Mouse (Mus musculus): ENCODE results near the gene Hemk1.

The Hemk1 gene

GRCm38 (mm10) chr9:107342201-107342709 is 4.1 kb upstream of the Hemk1 start:
- DNase-seq, result peak; percentile 52 to 53

- peak; percentile 57 to 67 for DNase-seq
Observed at GRCm38 (mm10) chr9:107340911-107341645, 2.9 kb upstream of the Hemk1 start.

DNA sequence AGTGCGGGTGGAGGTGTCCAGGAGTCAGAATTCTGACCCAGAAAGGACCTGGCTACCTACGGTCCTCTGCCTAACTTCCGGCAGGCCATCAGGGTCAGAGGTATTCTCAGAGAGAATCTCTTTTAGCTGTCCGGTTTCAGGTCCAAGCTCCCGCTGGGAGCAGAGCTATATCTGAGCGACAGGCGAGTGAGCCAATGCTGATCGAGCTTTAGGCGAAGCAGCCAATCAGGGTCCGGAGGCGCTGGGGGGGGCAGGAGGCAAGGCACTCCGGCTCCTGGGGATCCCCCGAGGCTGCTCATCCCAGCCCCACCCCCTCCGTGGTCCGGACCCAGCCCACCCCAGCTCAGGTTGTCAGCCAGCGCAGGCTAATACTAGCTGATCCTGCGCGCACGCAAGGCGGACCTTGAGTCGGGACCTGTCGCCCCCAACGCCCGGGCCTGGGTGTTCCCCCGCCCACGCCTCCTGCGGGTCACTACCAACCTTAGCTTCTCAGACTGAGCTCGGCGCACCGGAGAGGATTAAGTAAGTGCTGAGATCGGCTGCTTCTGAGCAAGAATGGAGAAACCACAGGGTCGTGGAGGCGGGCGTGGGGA is 2.2 kb upstream of the Hemk1 start, which contains the start of gene 6430571L13Rik:
Gene 6430571L13Rik (plus strand): TSS at position 336 of the 593 bp plus-strand sequence.
- peak; percentile 98 to 99 for DNase-seq

DNA sequence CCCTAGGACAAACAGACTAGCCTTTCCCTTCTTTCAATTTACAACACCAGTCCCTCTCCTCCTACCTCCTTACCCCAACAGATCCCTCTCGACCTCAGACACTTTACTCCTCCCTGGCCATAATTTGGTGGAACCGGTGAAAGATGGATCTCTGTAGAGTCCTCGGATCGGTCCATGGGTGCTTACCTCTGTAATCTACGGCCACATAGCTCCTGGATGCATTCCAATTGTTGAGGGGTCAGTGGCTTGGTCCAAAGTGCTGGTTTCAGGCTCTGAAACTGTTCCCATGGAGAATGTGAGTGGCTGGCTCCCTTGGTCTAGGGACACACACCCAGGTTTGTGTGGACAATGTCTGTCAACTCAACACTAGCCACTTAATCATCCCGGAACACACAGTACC is 1.8 kb downstream of the Hemk1 start:
- no peak for DNase-seq

GRCm38 (mm10) chr9:107335909-107336308 is 2.2 kb downstream of the Hemk1 start:
- DNase-seq, result peak; percentile 85 to 86

- DNase-seq, result no peak
Observed at GRCm38 (mm10) chr9:107335046-107335445, 3.1 kb downstream of the Hemk1 start.

DNA sequence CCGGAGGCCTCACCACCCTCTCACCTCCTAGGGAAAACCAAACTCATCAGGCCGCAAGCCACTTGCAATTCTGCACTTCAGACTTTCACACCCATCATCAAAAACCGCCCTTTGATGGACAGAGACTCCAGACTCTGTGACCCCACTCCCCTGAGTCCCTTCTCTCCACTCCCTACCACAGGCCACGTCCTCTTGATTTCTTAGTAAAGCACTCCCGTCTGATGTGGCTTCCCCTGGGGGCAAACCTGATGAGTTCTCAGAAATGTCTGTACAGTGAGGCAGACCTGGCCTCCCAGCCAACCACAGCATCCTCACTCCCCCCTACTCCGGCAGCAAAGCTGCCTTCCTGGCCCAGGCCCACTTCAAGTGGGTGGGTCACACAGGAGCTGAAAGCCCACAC is 3.8 kb downstream of the Hemk1 start:
- no peak for DNase-seq

- no peak for DNase-seq
Observed at GRCm38 (mm10) chr9:107333686-107334085, 4.5 kb downstream of the Hemk1 start.

DNA sequence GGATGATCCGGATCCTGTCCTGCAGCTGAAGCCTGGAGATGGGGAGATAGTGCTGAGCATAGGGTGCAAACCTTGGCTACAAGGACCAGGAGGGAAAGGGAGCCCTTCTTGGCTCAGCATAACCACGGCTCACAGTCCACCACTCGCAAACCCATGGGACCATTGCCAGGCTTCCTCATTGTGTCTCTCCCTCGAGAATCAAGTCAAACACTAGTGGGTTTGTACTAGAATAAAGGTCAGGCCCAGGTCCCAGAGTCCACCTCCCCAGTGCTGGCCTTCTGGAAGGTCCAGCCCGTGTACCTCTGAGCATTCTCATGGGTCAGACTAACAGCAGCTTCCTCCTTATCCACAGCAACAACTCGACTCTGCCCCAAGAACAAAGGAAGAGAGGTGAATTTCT is 7.4 kb downstream of the Hemk1 start:
- no peak for DNase-seq

DNA sequence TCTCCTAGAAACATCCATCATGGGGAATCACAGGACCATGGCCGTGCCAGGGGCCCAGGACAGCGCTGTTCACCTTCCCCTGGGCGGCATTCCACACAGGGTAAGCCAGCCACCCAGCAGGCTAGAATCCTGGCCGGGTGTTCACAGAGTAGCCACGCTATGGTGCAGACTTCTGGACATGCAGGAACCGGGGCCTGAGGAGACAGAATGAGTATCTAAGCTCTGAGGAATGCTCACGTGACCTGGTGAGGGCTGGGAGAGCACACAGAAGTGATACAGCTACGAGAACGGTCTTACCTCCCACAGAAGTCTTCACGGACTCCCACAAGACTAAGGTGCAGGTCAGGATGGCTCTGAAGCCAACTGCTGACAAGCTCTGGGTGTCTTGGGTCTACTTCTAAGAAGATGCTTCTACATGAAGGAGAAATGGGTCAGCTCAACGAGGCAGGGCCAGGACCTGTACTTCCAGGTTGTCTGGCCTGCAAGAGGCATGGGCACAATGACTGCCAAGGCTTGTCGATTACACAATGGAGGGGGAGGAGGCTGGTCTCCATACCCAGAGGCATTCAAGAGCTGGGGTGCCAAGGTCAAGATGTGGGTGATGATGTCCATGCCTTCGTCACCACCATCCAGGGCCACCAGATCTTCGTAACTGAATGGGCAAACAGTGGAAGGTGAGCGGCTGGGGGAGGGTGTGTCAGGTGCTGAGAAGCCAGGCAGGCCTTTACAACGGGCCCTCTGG is 10.1 kb downstream of the Hemk1 start:
- no peak for DNase-seq

GRCm38 (mm10) chr9:107325904-107326303 is 12.2 kb downstream of the Hemk1 start:
- no peak for DNase-seq

- DNase-seq, result peak in 1 of 2 experiments; percentile 35
Observed at GRCm38 (mm10) chr9:107324799-107325561, 13.2 kb downstream of the Hemk1 start.

DNA sequence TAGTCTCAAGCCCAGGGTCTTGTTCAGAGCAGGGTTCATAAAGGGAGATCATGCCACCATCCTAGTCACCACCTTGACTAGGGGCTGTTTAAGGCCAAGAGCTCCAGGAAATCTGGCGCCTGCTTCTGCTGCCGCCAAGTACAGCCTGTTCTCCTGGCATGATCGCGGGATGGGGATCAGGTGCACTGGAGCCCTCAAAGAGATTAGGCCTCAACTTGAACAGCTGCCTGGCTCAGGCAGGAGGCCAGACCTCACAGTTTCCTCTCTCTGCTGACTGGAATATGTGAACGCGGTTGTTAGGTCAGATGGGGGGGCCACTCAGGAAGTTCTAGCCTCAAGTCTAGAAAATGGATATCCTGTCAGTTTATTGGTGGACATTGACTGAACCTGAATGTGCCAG is 14.6 kb downstream of the Hemk1 start:
- peak; percentile 74 for DNase-seq

DNA sequence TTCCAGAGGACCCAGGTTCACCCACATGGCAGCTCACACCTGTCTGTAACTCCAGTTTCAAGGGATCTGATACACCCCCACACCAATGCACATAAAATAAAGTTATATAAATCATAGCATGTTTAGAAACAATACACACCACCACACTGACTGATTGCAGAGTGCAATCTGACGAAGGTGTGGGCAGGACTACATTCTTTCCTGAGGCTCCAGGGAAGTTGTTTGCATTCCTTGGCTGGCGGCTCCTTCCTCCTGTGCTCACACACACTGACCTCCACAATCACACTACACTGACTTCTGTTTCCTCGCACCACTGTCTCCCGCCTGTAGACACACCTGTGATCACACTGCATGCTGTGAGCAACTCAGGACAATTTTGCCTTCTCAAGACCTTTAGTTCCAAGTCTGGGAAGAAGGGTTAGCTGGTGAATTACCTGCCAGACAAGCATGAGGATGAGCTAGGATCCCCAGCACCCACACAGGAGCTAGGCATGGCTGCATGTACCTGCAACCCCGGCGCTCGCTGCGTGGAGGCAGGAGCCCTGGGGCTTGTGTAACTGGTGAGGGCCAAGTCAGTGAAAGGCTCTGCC is 15.6 kb downstream of the Hemk1 start:
- DNase-seq, result no peak

- no peak for DNase-seq
Observed at GRCm38 (mm10) chr9:107315791-107316190, 22.4 kb downstream of the Hemk1 start.

GRCm38 (mm10) chr9:107313926-107314325 is 24.2 kb downstream of the Hemk1 start:
- DNase-seq, result no peak

GRCm38 (mm10) chr9:107312811-107313584 is 25.2 kb downstream of the Hemk1 start:
- DNase-seq, result no peak

GRCm38 (mm10) chr9:107309600-107309999 is 28.6 kb downstream of the Hemk1 start:
- no peak for DNase-seq

GRCm38 (mm10) chr9:107309171-107309570 is 29.0 kb downstream of the Hemk1 start:
- DNase-seq, result no peak

DNA sequence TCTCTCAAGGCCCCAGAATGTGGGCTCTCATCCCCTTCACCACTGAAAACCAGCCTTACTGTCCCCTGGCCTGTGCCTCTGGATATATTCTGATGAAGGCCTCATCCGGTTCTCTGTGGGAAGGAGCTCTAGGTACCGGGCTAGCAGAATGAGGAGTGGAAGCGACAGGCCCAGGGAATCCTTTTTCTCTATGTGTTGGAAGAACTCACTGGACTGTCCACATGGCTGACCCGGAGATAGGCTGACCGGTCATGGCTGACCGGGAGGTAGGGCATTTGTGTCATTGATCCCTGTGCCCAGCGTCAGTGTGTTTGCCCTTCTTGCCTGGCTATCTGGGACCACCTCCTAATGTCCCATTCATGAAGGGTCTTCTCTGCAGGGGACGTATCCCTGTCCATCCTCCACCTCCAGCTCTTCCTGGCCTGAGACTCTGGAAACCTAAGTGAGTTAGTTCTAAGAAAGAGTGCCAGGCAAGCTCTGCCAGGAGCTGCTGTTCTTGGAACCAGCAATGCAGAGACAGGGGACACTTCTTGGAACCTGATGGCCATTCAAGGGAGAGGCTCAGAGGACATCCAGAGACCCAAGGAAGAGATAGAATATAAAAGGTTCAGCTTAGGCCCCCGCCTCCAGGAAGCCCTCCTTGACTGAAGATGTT is 29.7 kb downstream of the Hemk1 start:
- DNase-seq, result no peak

GRCm38 (mm10) chr9:107307886-107308285 is 30.3 kb downstream of the Hemk1 start:
- DNase-seq, result peak in 1 of 2 experiments; percentile 61
